13 mouse cellular contexts compared by ENCODE assay signal in the genomic region with DNA sequence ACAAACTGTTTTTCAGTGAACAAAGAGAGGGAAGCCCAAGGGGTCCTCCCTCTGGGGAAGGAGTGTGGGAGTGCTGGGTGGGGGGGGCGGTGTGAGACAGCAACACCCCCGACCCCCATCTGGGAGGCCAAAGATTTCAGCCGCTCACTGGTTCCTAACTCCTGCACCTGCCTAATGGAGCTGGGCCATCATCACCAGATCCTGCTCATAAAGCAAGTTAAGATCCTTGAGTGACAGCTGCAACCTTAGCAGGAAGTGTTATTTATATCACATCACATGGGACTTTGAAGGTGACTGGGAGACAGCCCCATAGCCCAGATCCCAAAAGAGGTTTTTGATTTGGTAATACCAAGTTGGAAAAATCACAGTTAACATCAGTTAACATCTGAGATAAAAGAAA.
DNase-seq lines count a peak whose midpoint lies in the region; ATAC-seq lines count a peak whose summit lies in the region.
"Had no signal": no experiment of that assay in that cellular context is flagged by ENCODE, and none has a peak within 500 bp of the region (broad histone marks: within the 10 kb centered on the region; RNA-seq: fewer than 3 reads in every experiment).

No protein-coding gene starts in this region.

- H3K4me3 ChIP-seq in midbrain, embryonic 11.5 days (ENCODE audit: low read depth, low read length) = no peak overlapping the region
- H3K4me3 ChIP-seq in midbrain, embryonic 14.5 days (replicated peaks; ENCODE audit: low read depth, low read length) = no peak overlapping the region
- peak overlapping the region; percentile 57 to 62 for H3K4me3 ChIP-seq in heart, embryonic 14.5 days (ENCODE audit: control insufficient read depth in 1 of 2, insufficient read depth in 1 of 2, low read depth in 1 of 2, low read length in 2 of 2)

- 12% methylated on average over 3 of the region's 3 CpGs for WGBS in midbrain, embryonic 11.5 days
- 14% methylated on average over 3 of the region's 3 CpGs for WGBS in midbrain, embryonic 14.5 days
- 18% methylated on average over 2 of the region's 3 CpGs for whole genome bisulfite sequencing in heart, embryonic 14.5 days

- peaks cover 12% of the 10 kb centered on the region for H3K4me1 ChIP-seq in midbrain, embryonic 11.5 days (ENCODE audit: control insufficient read depth, insufficient read depth, low read length)
- H3K4me1 ChIP-seq in midbrain, embryonic 14.5 days (ENCODE audit: control insufficient read depth, insufficient read depth, low read length) = peaks cover 16% of the 10 kb centered on the region; the same call in 1 of the 2 replicates
- H3K4me1 ChIP-seq in heart, embryonic 14.5 days (ENCODE audit: control insufficient read depth in 2 of 2, insufficient read depth in 2 of 2, low read length in 2 of 2) = peaks cover 16 to 34% of the 10 kb centered on the region in 2 experiments

- intact Hi-C loops in heart, postnatal 36 days (cut with DNase I) = no loop called here

- peak; percentile 94 for DNase-seq in heart, adult 11 months
- DNase-seq in heart, postnatal 36 days = no peak
- DNase-seq in midbrain, embryonic 11.5 days (ENCODE audit: low spot score, missing footprints) = no peak
- no peak for DNase-seq in midbrain, embryonic 14.5 days
- DNase-seq in retina, embryonic 14.5 days (ENCODE audit: low spot score) = peak; percentile 14
- no peak for DNase-seq in cerebellum, adult 9-11 months
- DNase-seq in yolk sac, embryonic 10.5 days (ENCODE audit: low spot score) = no peak
- DNase-seq: adrenal gland, postnatal 36 days; cerebellum, postnatal 25 days; kidney, adult 11 months had no signal

- no peaks in the 10 kb centered on the region for H3K9me3 ChIP-seq in midbrain, embryonic 11.5 days (ENCODE audit: control insufficient read depth, low read length)
- no peaks in the 10 kb centered on the region for H3K9me3 ChIP-seq in midbrain, embryonic 14.5 days (ENCODE audit: control insufficient read depth, low read length)
- H3K9me3 ChIP-seq in heart, embryonic 14.5 days (ENCODE audit: control insufficient read depth, low read length) = no peaks in the 10 kb centered on the region
- H3K9me3 ChIP-seq: midbrain, embryonic 12.5 days; stomach, embryonic 15.5 days had no signal

- H3K27me3 ChIP-seq in midbrain, embryonic 11.5 days (ENCODE audit: control insufficient read depth, insufficient read depth, low read length) = no peaks in the 10 kb centered on the region; the same call in 1 of the 2 replicates
- H3K27me3 ChIP-seq in midbrain, embryonic 14.5 days (ENCODE audit: control insufficient read depth, insufficient read depth, low read length) = peaks cover 9% of the 10 kb centered on the region
- peaks cover 4% of the 10 kb centered on the region; the same call in 1 of the 2 replicates for H3K27me3 ChIP-seq in heart, embryonic 14.5 days (ENCODE audit: control insufficient read depth, insufficient read depth, low read length)

- H3K27ac ChIP-seq in midbrain, embryonic 11.5 days (ENCODE audit: low read depth, low read length) = no peak overlapping the region
- no peak overlapping the region for H3K27ac ChIP-seq in midbrain, embryonic 14.5 days (replicated peaks; ENCODE audit: low read depth, low read length)
- peak overlapping the region; percentile 92 to 98 for H3K27ac ChIP-seq in heart, embryonic 14.5 days (replicated peaks in 1 of 2; ENCODE audit: control insufficient read depth in 1 of 2, insufficient read depth in 1 of 2, low read depth in 2 of 2, low read length in 2 of 2)
- H3K27ac ChIP-seq: midbrain, embryonic 12.5 days; stomach, embryonic 15.5 days had no signal

- no peak overlapping the region for H3K9ac ChIP-seq in midbrain, embryonic 11.5 days (ENCODE audit: low read length)
- no peak overlapping the region for H3K9ac ChIP-seq in midbrain, embryonic 14.5 days (replicated peaks; ENCODE audit: low read length)
- H3K9ac ChIP-seq in heart, embryonic 14.5 days (ENCODE audit: low read length) = peak overlapping the region; percentile 74
- H3K9ac ChIP-seq: midbrain, embryonic 12.5 days; stomach, embryonic 15.5 days had no signal

- ATAC-seq in midbrain, embryonic 11.5 days (ENCODE audit: low FRiP score) = no peak
- ATAC-seq in midbrain, embryonic 14.5 days (ENCODE audit: low FRiP score, low TSS enrichment) = no peak
- ATAC-seq in heart, embryonic 14.5 days (ENCODE audit: insufficient number of reproducible peaks, insufficient read depth, low FRiP score, low read depth) = 0 out of 2 replicates have a peak, but pooled peaks have one; percentile 23

- H3K4me2 ChIP-seq in midbrain, embryonic 11.5 days = 0 out of 2 replicates have a peak overlapping the region, but pooled peaks have one; percentile 92
- no peak overlapping the region for H3K4me2 ChIP-seq in midbrain, embryonic 14.5 days (ENCODE audit: low read length)
- peak overlapping the region; percentile 78 for H3K4me2 ChIP-seq in heart, embryonic 14.5 days (ENCODE audit: low read length)

- no peaks in the 10 kb centered on the region for H3K36me3 ChIP-seq in midbrain, embryonic 11.5 days (ENCODE audit: control insufficient read depth, insufficient read depth, low read length)
- H3K36me3 ChIP-seq in midbrain, embryonic 14.5 days (ENCODE audit: control insufficient read depth, insufficient read depth, low read length) = no peaks in the 10 kb centered on the region
- no peaks in the 10 kb centered on the region for H3K36me3 ChIP-seq in heart, embryonic 14.5 days (ENCODE audit: control insufficient read depth, insufficient read depth, low read length)
- H3K36me3 ChIP-seq: midbrain, embryonic 12.5 days; stomach, embryonic 15.5 days had no signal

Comparison
In these comparisons a context has a peak if more than half of its experiments do, and no peak if none do; other contexts are left out.
1. DNase-seq: peak in heart, adult 11 months (single experiment) and retina, embryonic 14.5 days (single experiment); none in heart, postnatal 36 days (0 of 2), midbrain, embryonic 11.5 days (single experiment), midbrain, embryonic 14.5 days (single experiment), cerebellum, adult 9-11 months (single experiment) and yolk sac, embryonic 10.5 days (single experiment).
2. H3K27ac ChIP-seq: peak in heart, embryonic 14.5 days (2 of 2); none in midbrain, embryonic 11.5 days (single experiment) and midbrain, embryonic 14.5 days (single experiment).
3. H3K4me3 ChIP-seq: peak in heart, embryonic 14.5 days (2 of 2); none in midbrain, embryonic 11.5 days (single experiment) and midbrain, embryonic 14.5 days (single experiment).